Mouse (Mus musculus) heart, postnatal 0 days (tissue): ENCODE measurements at regions not wholly inside any gene's neighbourhood (a gene's known extent, or its start where the extent isn't known, plus 50 kb on each side); places are given as distances from the start of the nearest gene placed in this dataset.

Source experiments
- CTCF ChIP-seq: IDR thresholded peaks from 2 replicates; pipeline ENCODE4 v1.5.1; 2016; ENCODE audit warnings: antibody characterized with exemption, control low read depth, low read depth
- EP300 ChIP-seq: IDR thresholded peaks from 2 replicates; pipeline ENCODE4 v1.6.1; 2016; ENCODE audit warnings: antibody characterized with exemption, low read depth

GRCm38 (mm10) chr15:36891296-36891695, 116.3 kb downstream of the Zfp706 start:
- no peak for TF ChIP-seq EP300
- no peak for TF ChIP-seq CTCF
